ENCODE assay signal across 8 mouse cellular contexts in genomic region chr3:135713016-135713950, GRCm38 (mm10). TPM values are rescaled to one million over a fixed set of nuclear protein-coding genes. Genes with fewer than 3 reads are reported as not detected.
DNase-seq lines count a peak whose midpoint lies in the region; ATAC-seq and TF ChIP-seq lines count a peak whose summit lies in the region.

No protein-coding gene starts in this region.

- TF ChIP-seq CTCF in liver, adult 2 months (IDR thresholded peaks at IDR 0.05; ENCODE audit: low read depth, low read length): no peak

- no peak for TF ChIP-seq POLR2A in liver, adult 2 months (IDR thresholded peaks at IDR 0.05; ENCODE audit: extremely low read depth, insufficient read depth, low read length)

- H3K9ac ChIP-seq in liver, adult 2 months (ENCODE audit: low read depth, low read length): no peak overlapping the region
- no peak overlapping the region for H3K9ac ChIP-seq in liver, embryonic 11.5 days (ENCODE audit: low read depth, low read length)

- no peak for DNase-seq in frontal cortex, postnatal 25 days (ENCODE audit: low spot score in 2 of 2)
- peak; percentile 46 for DNase-seq in liver, adult 2 months (ENCODE audit: extremely low read depth, low read depth, low spot score)
- DNase-seq in liver, embryonic 11.5 days (ENCODE audit: low spot score): no peak
- DNase-seq in ES-CJ7 (ENCODE audit: low read depth, low spot score): peak; percentile 51
- DNase-seq in lung, postnatal 10 days: peak; percentile 68
- no peak for DNase-seq in urinary bladder, postnatal 36 days (ENCODE audit: low spot score in 2 of 2)
- no peak for DNase-seq in ovary, postnatal 36 days (ENCODE audit: low spot score)

- H3K4me1 ChIP-seq in liver, adult 2 months (ENCODE audit: control insufficient read depth, insufficient read depth, low read length): no peaks in the 10 kb centered on the region
- peaks cover 6% of the 10 kb centered on the region for H3K4me1 ChIP-seq in liver, embryonic 11.5 days (replicated peaks; ENCODE audit: control insufficient read depth, insufficient read depth, low read length)

- peak; percentile 80 for ATAC-seq in frontal cortex, adult (ENCODE audit: low TSS enrichment)
- ATAC-seq in liver, embryonic 11.5 days (replicated peaks; ENCODE audit: low FRiP score): no peak

- no peaks in the 10 kb centered on the region for H3K27me3 ChIP-seq in liver, adult 2 months (ENCODE audit: control insufficient read depth, insufficient read depth, low read length)
- H3K27me3 ChIP-seq in liver, embryonic 11.5 days (replicated peaks; ENCODE audit: control insufficient read depth, insufficient read depth, low read length): no peaks in the 10 kb centered on the region

- WGBS in liver, adult 2 months: 23% methylated on average over 3 of the region's 4 CpGs
- 40% methylated on average over 4 of the region's 4 CpGs for WGBS in liver, embryonic 11.5 days

- no peaks in the 10 kb centered on the region for H3K79me2 ChIP-seq in liver, adult 2 months (ENCODE audit: control insufficient read depth, insufficient read depth, low read length)

- no peak overlapping the region for H3K4me3 ChIP-seq in liver, adult 2 months (ENCODE audit: insufficient read depth, low read depth, low read length)
- no peak overlapping the region for H3K4me3 ChIP-seq in liver, embryonic 11.5 days (ENCODE audit: low read depth, low read length)

- no peaks in the 10 kb centered on the region for H3K36me3 ChIP-seq in liver, adult 2 months (ENCODE audit: control insufficient read depth, insufficient read depth, low read length)
- H3K36me3 ChIP-seq in liver, embryonic 11.5 days (ENCODE audit: control insufficient read depth, insufficient read depth, low read length): no peaks in the 10 kb centered on the region

- no peak overlapping the region for H3K4me2 ChIP-seq in liver, embryonic 11.5 days

- no peak overlapping the region for H3K27ac ChIP-seq in liver, adult 2 months (replicated peaks; ENCODE audit: insufficient read depth, low read depth, low read length)
- no peak overlapping the region for H3K27ac ChIP-seq in liver, embryonic 11.5 days (ENCODE audit: low read depth, low read length)

- no peaks in the 10 kb centered on the region for H3K9me3 ChIP-seq in liver, embryonic 11.5 days (ENCODE audit: control insufficient read depth, low read length)

RNA-seq across cellular contexts. Expression of gene Nfkb1, which starts 21.9 kb away (rescaled TPM):
- 19.5 and 24.8 TPM in 2 replicates for total RNA-seq in liver, adult 2 months (2014; rRNA removed)
- 21.2 and 24.5 TPM in 2 replicates for polyA plus RNA-seq in liver, adult 2 months (2012; rRNA removed)
- 27.8 and 29.4 TPM in 2 replicates for polyA plus RNA-seq in liver, embryonic 11.5 days (2014; fragmentation: Nextera tagmentation; extraction: Ambion mirVana)

Comparison
In these comparisons a context has a peak if more than half of its experiments do, and no peak if none do; other contexts are left out.
1. DNase-seq: peak in liver, adult 2 months (single experiment), ES-CJ7 (single experiment) and lung, postnatal 10 days (single experiment); none in frontal cortex, postnatal 25 days (0 of 2), liver, embryonic 11.5 days (single experiment), urinary bladder, postnatal 36 days (0 of 2) and ovary, postnatal 36 days (single experiment).